Mouse (Mus musculus) CH12.LX (cell line): ENCODE measurements around the gene Gpr19.

Source experiments
- CTCF ChIP-seq, 2 experiments: IDR thresholded peaks in 1 of 2; conservative IDR thresholded peaks in 1 of 2; 2 replicates each; pipeline ENCODE4 v1.5.1; 2011 to 2012; ENCODE audit warnings: low read depth in 2 of 2, low read length in 2 of 2, improper control_type of control experiment in 1 of 2, inconsistent platforms in 1 of 2, mild to moderate bottlenecking in 1 of 2, moderate library complexity in 1 of 2
- GABPA ChIP-seq: IDR thresholded peaks from 2 replicates; pipeline ENCODE4 v1.6.1; 2012; ENCODE audit warnings: low read depth, low read length, improper control_type of control experiment, inconsistent platforms; ENCODE audit not compliant: insufficient replicate concordance
- JUND ChIP-seq: conservative IDR thresholded peaks from 2 replicates; pipeline ENCODE4 v1.6.1; 2011; ENCODE audit warnings: low read depth, low read length, improper control_type of control experiment
- POLR2A ChIP-seq: IDR thresholded peaks from 2 replicates; pipeline ENCODE4 v1.6.1; 2011; ENCODE audit warnings: low read depth, mild to moderate bottlenecking, improper control_type of control experiment, low read length

DNA sequence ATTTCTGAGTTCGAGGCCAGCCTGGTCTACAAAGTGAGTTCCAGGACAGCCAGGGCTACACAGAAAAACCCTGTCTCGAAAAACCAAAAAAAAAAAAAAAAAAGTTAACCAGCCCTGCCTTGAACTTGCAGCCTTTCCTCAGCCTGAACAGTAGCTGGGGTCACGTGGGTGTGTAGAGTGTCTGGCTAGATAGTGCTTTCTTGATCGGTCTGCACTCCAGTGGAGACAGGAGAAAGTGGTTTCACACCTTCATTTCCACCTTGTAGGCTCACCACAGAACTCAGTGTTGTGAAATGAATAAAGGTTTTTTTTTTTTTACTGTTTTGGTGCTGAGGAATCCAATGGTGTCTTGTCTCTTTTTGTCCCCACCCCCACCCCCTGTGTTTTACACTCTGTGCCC, 5.0 kb upstream of the Gpr19 start:
- TF ChIP-seq POLR2A (no peak), CTCF (conservative IDR thresholded peaks at IDR 0.05 in 1 of 2, IDR thresholded peaks at IDR 0.05 in 1 of 2; ENCODE audit: low read depth in 2 of 2, low read length in 2 of 2) (no peak), JUND (no peak), GABPA (no peak)
